Mouse (Mus musculus) urinary bladder, postnatal 4 days (tissue): ENCODE data around the gene Ece2.

ENCODE experiments used
- DNase-seq, 2 experiments: peaks; one replicate each; pipeline ENCODE4 v3.0.0; 2021 to 2022; ENCODE audit warnings: low spot score in 2 of 2

Ece2 gene

DNA sequence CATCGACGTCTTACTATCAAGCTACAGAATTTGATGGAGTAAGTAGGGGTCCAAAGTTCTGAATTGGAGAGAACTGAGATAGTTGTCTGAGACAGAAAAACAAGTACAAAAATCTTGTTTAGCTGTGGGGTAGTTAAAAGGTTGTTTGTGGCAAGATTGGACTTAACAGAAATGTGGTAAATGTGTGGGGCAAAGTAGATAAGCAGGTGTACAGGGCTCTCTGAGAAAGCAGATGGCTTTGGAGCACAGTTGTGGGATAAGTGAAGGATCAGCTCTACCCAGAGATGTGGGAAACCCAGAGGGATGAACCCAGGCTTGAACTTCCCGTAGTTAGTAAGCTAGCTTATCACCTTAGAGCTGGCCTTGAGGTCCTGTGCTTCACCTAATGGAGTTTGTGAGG lies 61.1 kb downstream of the Ece2 start:
- DNase-seq = no peak

DNA sequence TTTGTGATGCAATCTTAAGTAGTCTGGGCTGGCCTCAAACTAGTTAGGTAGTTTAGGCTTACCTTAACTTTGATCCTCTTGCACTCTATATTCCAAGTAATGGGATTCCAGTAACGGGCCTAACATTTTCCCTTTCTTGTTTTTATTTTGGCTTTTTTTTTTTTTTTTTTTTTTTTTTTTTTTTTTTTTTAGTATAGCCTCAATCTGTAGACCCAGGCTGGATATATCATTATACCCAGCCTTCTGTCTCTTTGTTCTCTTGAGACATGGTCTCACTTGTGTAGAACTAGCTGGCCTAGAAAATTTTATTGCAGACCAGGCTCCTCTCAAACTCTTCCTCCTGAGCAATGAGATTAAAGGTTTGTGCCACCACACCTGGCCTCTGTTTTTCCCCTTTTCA lies 62.0 kb downstream of the Ece2 start:
- no peak for DNase-seq

DNA sequence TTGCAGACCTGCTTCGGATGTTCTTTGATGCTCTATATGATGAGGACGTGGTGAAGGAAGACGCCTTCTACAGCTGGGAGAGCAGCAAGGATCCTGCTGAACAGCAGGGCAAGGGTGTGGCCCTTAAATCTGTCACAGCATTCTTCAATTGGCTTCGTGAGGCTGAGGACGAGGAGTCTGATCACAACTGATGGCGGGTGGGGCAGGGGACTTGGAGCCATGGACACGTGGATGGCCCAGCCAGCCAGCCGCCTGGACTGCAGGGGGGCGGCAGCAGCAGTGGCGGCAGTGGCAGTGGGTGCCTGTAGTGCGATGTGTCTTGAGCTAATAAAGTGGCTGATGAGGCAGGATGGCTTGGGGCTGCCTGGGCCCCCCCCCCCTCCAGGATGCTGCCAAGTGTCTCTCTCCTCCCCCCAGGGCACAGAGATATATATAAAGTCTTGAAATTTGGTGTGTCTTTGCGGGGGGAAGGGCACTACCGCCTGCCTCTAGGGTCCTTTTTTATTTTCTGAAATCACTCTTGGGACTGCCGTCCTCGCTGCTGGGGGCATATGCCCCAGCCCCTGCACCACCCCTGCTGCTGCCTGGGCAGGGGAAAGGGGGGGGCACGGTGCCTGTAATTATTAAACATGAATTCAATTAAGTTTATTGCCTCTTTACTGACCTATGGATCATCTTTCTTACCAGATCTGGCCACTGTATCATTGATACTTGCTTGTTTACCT lies 62.8 kb downstream of the Ece2 start:
- DNase-seq = no peak

DNA sequence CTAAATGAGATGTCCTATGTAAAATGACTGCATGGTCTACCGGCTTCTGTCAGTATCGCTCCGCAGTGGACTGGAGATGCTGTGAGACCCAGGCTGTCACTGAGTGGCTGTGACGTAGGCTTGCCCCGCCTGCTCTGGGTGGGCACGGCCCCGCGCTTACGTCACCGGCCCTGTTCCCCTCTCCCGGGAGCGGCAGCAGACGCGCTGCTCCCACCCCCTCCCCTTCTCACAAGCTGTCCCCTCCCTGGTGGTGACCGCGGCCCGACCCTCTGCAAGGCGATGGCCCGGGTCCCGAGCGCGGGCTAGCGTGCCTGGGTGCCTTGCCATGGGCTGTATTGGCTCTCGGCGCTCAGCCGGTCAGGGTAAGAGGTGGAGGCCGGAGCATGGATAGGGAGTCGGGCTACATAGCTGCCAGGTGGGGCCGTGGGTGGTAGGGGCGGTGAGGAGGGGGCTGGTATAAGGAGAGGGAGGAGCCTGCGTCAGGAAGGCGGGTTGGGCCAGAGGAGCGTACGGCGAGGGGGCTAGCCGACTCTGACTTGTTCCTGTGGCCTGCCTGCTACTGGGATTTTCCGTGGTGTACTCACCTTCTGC lies 63.6 kb downstream of the Ece2 start, which contains the start of gene Fam131a:
Fam131a (plus strand) TSS at position 131 of the 591 bp plus-strand sequence.
- DNase-seq = peak; percentile 82 to 88

DNA sequence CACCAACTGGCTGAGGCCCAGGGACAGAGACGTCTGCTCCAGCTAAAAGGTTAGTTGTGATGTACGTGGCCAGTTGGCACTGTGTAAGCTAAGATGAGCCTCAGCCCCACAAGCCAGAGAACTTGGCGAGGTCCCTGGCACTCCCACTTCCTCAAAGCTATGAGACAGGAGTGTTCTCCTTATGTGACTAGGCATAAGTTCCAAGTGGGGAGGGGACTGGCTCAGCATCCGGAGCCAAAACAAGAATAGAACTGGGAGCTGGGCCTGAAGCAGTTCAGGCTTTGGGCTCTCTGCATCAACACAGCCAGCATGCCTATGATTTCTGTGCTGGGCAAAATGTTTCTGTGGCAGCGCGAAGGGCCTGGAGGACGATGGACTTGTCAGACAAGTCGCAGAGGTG lies 65.2 kb downstream of the Ece2 start:
- peak in 1 of 2 experiments; percentile 50 for DNase-seq

DNA sequence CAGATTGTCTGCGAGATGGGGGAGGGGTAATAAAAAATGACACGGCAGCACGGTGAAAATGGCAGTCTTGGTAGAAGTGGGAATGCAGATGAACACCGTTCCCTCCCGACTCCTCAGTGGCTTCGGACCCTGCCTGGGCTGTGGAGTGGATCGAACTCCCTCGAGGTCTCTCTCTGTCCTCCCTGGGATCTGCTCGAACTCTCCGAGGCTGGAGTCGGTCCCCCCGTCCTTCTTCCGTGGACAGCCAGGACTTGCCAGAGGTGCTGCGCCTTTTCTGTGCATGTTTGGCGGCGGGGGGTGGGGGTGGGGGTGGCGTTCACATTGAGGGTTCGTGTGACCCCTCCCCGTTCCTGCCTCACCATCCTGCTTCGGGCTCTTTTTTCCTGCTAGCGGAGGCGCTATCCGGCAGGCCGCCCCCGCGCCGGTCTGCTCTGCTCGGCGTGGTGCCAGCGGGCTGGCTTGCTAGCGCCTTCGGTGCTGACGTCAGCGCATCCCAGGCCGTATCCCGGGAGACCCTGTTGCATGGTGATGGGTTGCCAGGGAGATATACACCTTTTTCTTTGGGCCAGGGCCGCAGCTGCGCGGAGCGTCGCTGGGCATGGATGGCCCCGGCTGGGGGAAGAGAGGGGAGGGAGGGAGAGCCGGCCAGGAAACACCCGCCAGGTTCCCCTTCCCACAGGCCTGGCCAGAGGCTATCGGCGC lies 66.1 kb downstream of the Ece2 start:
- DNase-seq = peak; percentile 82 to 90
